ENCODE assay signal across 20 mouse cellular contexts in the genomic region with DNA sequence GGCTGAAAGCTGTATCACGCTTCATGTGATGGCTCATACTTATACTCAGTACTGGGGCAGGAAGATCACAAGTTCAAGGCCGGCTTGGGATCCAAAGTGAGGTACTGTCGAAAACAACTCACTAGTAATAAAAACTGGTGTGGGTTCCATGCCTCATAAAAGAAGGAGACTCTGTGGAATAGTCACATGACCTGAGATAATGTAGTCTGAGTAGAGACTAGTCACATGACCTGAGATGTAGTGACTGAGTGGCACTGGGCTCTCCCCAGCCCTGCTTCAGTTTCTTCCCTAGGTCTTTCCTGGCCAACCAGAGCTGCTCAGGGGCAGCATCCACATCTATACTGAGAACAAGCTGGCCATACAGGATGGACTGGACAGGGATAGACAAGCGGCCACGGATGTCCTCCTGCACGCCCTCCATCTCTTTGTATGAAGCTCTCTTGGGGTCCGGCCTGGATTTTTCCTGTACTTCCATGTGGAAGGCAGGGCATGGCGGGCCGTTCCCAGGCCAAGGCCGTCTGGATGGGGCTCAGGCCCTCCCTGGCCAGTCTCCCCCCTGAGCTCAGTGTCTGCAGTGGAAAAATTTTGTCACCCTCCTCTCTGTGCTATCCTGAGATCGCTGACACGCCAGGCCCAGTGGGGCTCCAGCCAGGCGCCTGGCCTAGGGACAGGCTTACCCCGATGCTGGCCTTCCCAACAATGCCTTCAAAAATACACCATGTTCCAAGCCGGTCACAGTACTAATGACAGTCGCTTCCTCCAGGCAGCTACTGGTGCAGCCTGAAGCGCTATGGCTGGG. TPM values are rescaled to one million over a fixed set of nuclear protein-coding genes. Genes with fewer than 3 reads are reported as not detected.
A peak's percentile ranks its signal among the peaks of the same experiment; 100 is the strongest.
DNase-seq lines count a peak whose midpoint lies in the region; ATAC-seq and TF ChIP-seq lines count a peak whose summit lies in the region.
"Had no signal": no experiment of that assay in that cellular context is flagged by ENCODE, and none has a peak within 500 bp of the region (broad histone marks: within the 10 kb centered on the region; RNA-seq: fewer than 3 reads in every experiment).

No protein-coding gene starts in this region.

- H3K4me2 ChIP-seq in stomach, postnatal 0 days (replicated peaks; ENCODE audit: low read depth) = no peak overlapping the region
- H3K4me2 ChIP-seq: limb, embryonic 15.5 days; neural tube, embryonic 12.5 days had no signal

- H3K27ac ChIP-seq in embryonic facial prominence, embryonic 10.5 days (replicated peaks) = peak overlapping the region; percentile 51; the same call in 1 of the 2 replicates
- H3K27ac ChIP-seq in heart, embryonic 10.5 days = peak overlapping the region; percentile 38; the same call in 1 of the 2 replicates
- no peak overlapping the region for H3K27ac ChIP-seq in stomach, postnatal 0 days (replicated peaks)
- H3K27ac ChIP-seq: hindbrain, postnatal 0 days; limb, embryonic 15.5 days; neural tube, embryonic 12.5 days had no signal

- H3K9ac ChIP-seq in stomach, postnatal 0 days (ENCODE audit: low read length) = no peak overlapping the region
- H3K9ac ChIP-seq: limb, embryonic 15.5 days; liver, postnatal 0 days; neural tube, embryonic 12.5 days had no signal

- no peak for TF ChIP-seq CTCF in stomach, postnatal 0 days (IDR thresholded peaks at IDR 0.05; ENCODE audit: low read depth)

- H3K4me3 ChIP-seq in embryonic facial prominence, embryonic 10.5 days = no peak overlapping the region
- no peak overlapping the region for H3K4me3 ChIP-seq in heart, embryonic 10.5 days
- H3K4me3 ChIP-seq in stomach, postnatal 0 days (ENCODE audit: low read depth, low read length) = no peak overlapping the region
- H3K4me3 ChIP-seq: limb, embryonic 15.5 days; megakaryocyte, embryonic 14.5 days; neural tube, embryonic 12.5 days had no signal

- intact Hi-C loops in heart, postnatal 36 days (cut with DNase I) = no loop called here
- intact Hi-C loops in left cerebral cortex, postnatal 4 days (cut with DNase I) = no loop called here

- peaks cover 43% of the 10 kb centered on the region for H3K4me1 ChIP-seq in embryonic facial prominence, embryonic 10.5 days
- peaks cover 28% of the 10 kb centered on the region for H3K4me1 ChIP-seq in heart, embryonic 10.5 days
- H3K4me1 ChIP-seq in stomach, postnatal 0 days (replicated peaks; ENCODE audit: control insufficient read depth, insufficient read depth) = no peaks in the 10 kb centered on the region

- H3K27me3 ChIP-seq in embryonic facial prominence, embryonic 10.5 days (replicated peaks; ENCODE audit: low read depth, poor library complexity, severe bottlenecking) = peaks cover 25% of the 10 kb centered on the region
- peaks cover 36% of the 10 kb centered on the region; the same call in 1 of the 2 replicates for H3K27me3 ChIP-seq in heart, embryonic 10.5 days (ENCODE audit: insufficient read depth, poor library complexity, severe bottlenecking)
- no peaks in the 10 kb centered on the region for H3K27me3 ChIP-seq in stomach, postnatal 0 days (ENCODE audit: control insufficient read depth, insufficient read depth, low read length)
- H3K27me3 ChIP-seq: limb, embryonic 15.5 days; neural tube, embryonic 12.5 days had no signal

- H3K9me3 ChIP-seq in embryonic facial prominence, embryonic 10.5 days = no peaks in the 10 kb centered on the region
- H3K9me3 ChIP-seq in heart, embryonic 10.5 days = no peaks in the 10 kb centered on the region
- no peaks in the 10 kb centered on the region for H3K9me3 ChIP-seq in stomach, postnatal 0 days (ENCODE audit: control insufficient read depth, low read length)
- H3K9me3 ChIP-seq: limb, embryonic 15.5 days; megakaryocyte, embryonic 14.5 days; neural tube, embryonic 12.5 days had no signal

- TF ChIP-seq EP300 in stomach, postnatal 0 days (optimal IDR thresholded peaks at IDR 0.05) = no peak

- H3K36me3 ChIP-seq in embryonic facial prominence, embryonic 10.5 days (replicated peaks) = no peaks in the 10 kb centered on the region
- 0 out of 2 replicates have a peak, but pooled peaks cover 3% of the 10 kb centered on the region for H3K36me3 ChIP-seq in heart, embryonic 10.5 days
- H3K36me3 ChIP-seq in stomach, postnatal 0 days (ENCODE audit: control insufficient read depth, insufficient read depth, low read length) = no peaks in the 10 kb centered on the region
- H3K36me3 ChIP-seq: limb, embryonic 15.5 days had no signal

- DNase-seq in gastrocnemius, adult 18-20 months (ENCODE audit: low spot score) = peak; percentile 66
- DNase-seq in gastrocnemius, postnatal 10 days = no peak
- no peak for DNase-seq in embryonic facial prominence, embryonic 10.5 days (ENCODE audit: low spot score)
- DNase-seq in heart, embryonic 10.5 days (ENCODE audit: low spot score) = no peak
- peak; percentile 52 to 55 for DNase-seq in heart, postnatal 36 days
- no peak for DNase-seq in right cerebral cortex, postnatal 10 days (ENCODE audit: low spot score in 2 of 2)
- DNase-seq in left cerebral cortex, postnatal 4 days = no peak
- DNase-seq in stomach, postnatal 0 days (ENCODE audit: low spot score) = no peak
- DNase-seq: cerebellum, adult 9-11 months; kidney, adult 8-10 months; liver, postnatal 0 days; right cerebral cortex, postnatal 25 days had no signal

- ATAC-seq in stomach, postnatal 0 days (ENCODE audit: low FRiP score, low TSS enrichment) = no peak
- ATAC-seq: forebrain, embryonic 14.5 days; hindbrain, postnatal 0 days; liver, postnatal 0 days; midbrain, embryonic 16.5 days had no signal

- 90% methylated on average over 17 of the region's 17 CpGs for WGBS in embryonic facial prominence, embryonic 10.5 days
- WGBS in heart, embryonic 10.5 days = 76% methylated on average over 17 of the region's 17 CpGs
- WGBS in stomach, postnatal 0 days = 89% methylated on average over 17 of the region's 17 CpGs

RNA-seq across cellular contexts. Expression of gene Pabpn1l, which starts 1.5 kb away (rescaled TPM):
- total RNA-seq in gastrocnemius, adult 18-20 months (2021) = not detected
- total RNA-seq in gastrocnemius, postnatal 10 days (2021) = not detected
- polyA plus RNA-seq in embryonic facial prominence, embryonic 10.5 days (2016; fragmentation: Nextera tagmentation; extraction: Ambion mirVana) = 0.30 TPM in 1 of 2 replicates, not detected in the other
- polyA plus RNA-seq in heart, embryonic 10.5 days (2016; fragmentation: Nextera tagmentation; extraction: Ambion mirVana) = 0.19 TPM in 1 of 2 replicates, not detected in the other
- not detected for total RNA-seq in heart, postnatal 36 days (2021)
- not detected for total RNA-seq in left cerebral cortex, postnatal 4 days (2021)
- 0.08 TPM in 1 of 2 replicates, not detected in the other for polyA plus RNA-seq in stomach, postnatal 0 days (2015; fragmentation: Nextera tagmentation; extraction: Ambion mirVana)
- total RNA-seq: adrenal gland, postnatal 4 days; hindbrain, postnatal 0 days; left cerebral cortex, adult 18-20 months had no signal
- polyA plus RNA-seq: forebrain, embryonic 14.5 days; hindbrain, postnatal 0 days; limb, embryonic 15.5 days; liver, postnatal 0 days; midbrain, embryonic 16.5 days; neural tube, embryonic 12.5 days had no signal

RNA-seq across cellular contexts. Expression of gene Trappc2l, which starts 12.6 kb away (rescaled TPM):
- total RNA-seq in gastrocnemius, adult 18-20 months (2021) = 10 to 100 TPM; 39.9 to 46.1 TPM
- 10 to 100 TPM; 52.7 to 52.8 TPM for total RNA-seq in gastrocnemius, postnatal 10 days (2021)
- 49.6 and 54.9 TPM in 2 replicates for polyA plus RNA-seq in embryonic facial prominence, embryonic 10.5 days (2016; fragmentation: Nextera tagmentation; extraction: Ambion mirVana)
- 52.9 and 67.4 TPM in 2 replicates for polyA plus RNA-seq in heart, embryonic 10.5 days (2016; fragmentation: Nextera tagmentation; extraction: Ambion mirVana)
- total RNA-seq in heart, postnatal 36 days (2021) = 10 to 100 TPM; 65.8 to 67.9 TPM
- 10 to 100 TPM; 63.8 to 74.6 TPM for total RNA-seq in left cerebral cortex, postnatal 4 days (2021)
- polyA plus RNA-seq in stomach, postnatal 0 days (2015; fragmentation: Nextera tagmentation; extraction: Ambion mirVana) = 48.0 and 49.5 TPM in 2 replicates

RNA-seq across cellular contexts. Expression of gene Galns, which starts 12.8 kb away (rescaled TPM):
- 1 to 10 TPM; 1.0 to 1.1 TPM for total RNA-seq in gastrocnemius, adult 18-20 months (2021)
- 1 to 10 TPM; 4.5 to 7.4 TPM for total RNA-seq in gastrocnemius, postnatal 10 days (2021)
- polyA plus RNA-seq in embryonic facial prominence, embryonic 10.5 days (2016; fragmentation: Nextera tagmentation; extraction: Ambion mirVana) = 4.6 and 5.2 TPM in 2 replicates
- polyA plus RNA-seq in heart, embryonic 10.5 days (2016; fragmentation: Nextera tagmentation; extraction: Ambion mirVana) = 8.1 and 11.9 TPM in 2 replicates
- total RNA-seq in heart, postnatal 36 days (2021) = 1 to 10 TPM; 3.1 to 3.5 TPM
- total RNA-seq in left cerebral cortex, postnatal 4 days (2021) = 10 to 100 TPM; 10.3 to 10.7 TPM
- 8.2 TPM in 2 replicates for polyA plus RNA-seq in stomach, postnatal 0 days (2015; fragmentation: Nextera tagmentation; extraction: Ambion mirVana)

RNA-seq across cellular contexts. Expression of gene Aprt, which starts 47.3 kb away (rescaled TPM):
- total RNA-seq in gastrocnemius, adult 18-20 months (2021) = 10 to 100 TPM; 39.6 to 40.1 TPM
- 10 to 100 TPM; 41.4 to 45.2 TPM for total RNA-seq in gastrocnemius, postnatal 10 days (2021)
- 296 and 300 TPM in 2 replicates for polyA plus RNA-seq in embryonic facial prominence, embryonic 10.5 days (2016; fragmentation: Nextera tagmentation; extraction: Ambion mirVana)
- polyA plus RNA-seq in heart, embryonic 10.5 days (2016; fragmentation: Nextera tagmentation; extraction: Ambion mirVana) = 318 and 361 TPM in 2 replicates
- 10 to 100 TPM; 29.8 to 38.9 TPM for total RNA-seq in heart, postnatal 36 days (2021)
- total RNA-seq in left cerebral cortex, postnatal 4 days (2021) = 100 to 1,000 TPM; 101 to 102 TPM
- 311 and 314 TPM in 2 replicates for polyA plus RNA-seq in stomach, postnatal 0 days (2015; fragmentation: Nextera tagmentation; extraction: Ambion mirVana)

RNA-seq across cellular contexts. Expression of gene Cdt1, which starts 56.2 kb away (rescaled TPM):
- total RNA-seq in gastrocnemius, adult 18-20 months (2021) = under 1 TPM; 0.30 to 0.66 TPM
- 1 to 10 TPM; 5.8 to 8.1 TPM for total RNA-seq in gastrocnemius, postnatal 10 days (2021)
- 70.0 and 76.4 TPM in 2 replicates for polyA plus RNA-seq in embryonic facial prominence, embryonic 10.5 days (2016; fragmentation: Nextera tagmentation; extraction: Ambion mirVana)
- polyA plus RNA-seq in heart, embryonic 10.5 days (2016; fragmentation: Nextera tagmentation; extraction: Ambion mirVana) = 47.6 TPM in 2 replicates
- 1 to 10 TPM; 2.4 to 2.5 TPM for total RNA-seq in heart, postnatal 36 days (2021)
- 1 to 10 TPM; 5.9 to 6.9 TPM for total RNA-seq in left cerebral cortex, postnatal 4 days (2021)
- 11.8 TPM in 2 replicates for polyA plus RNA-seq in stomach, postnatal 0 days (2015; fragmentation: Nextera tagmentation; extraction: Ambion mirVana)

Comparison
In these comparisons a context has a peak if more than half of its experiments do, and no peak if none do; other contexts are left out.
1. DNase-seq: peak in gastrocnemius, adult 18-20 months (single experiment) and heart, postnatal 36 days (2 of 2); none in gastrocnemius, postnatal 10 days (single experiment), embryonic facial prominence, embryonic 10.5 days (single experiment), heart, embryonic 10.5 days (single experiment), right cerebral cortex, postnatal 10 days (0 of 2), left cerebral cortex, postnatal 4 days (single experiment) and stomach, postnatal 0 days (single experiment).